Mouse (Mus musculus): ENCODE data around the gene Psmb9. TPM values are rescaled to one million over a fixed set of nuclear protein-coding genes. Genes with fewer than 3 reads are reported as not detected.
"Not testable (repeated sequence)": the region's sequence is repeated elsewhere in the genome, so short reads cannot be mapped to it uniquely, and the experiment has no call there.

The Psmb9 gene
- polyA plus RNA-seq (2015; fragmentation: Nextera tagmentation; extraction: Ambion mirVana): 10.6 and 11.2 TPM in 2 replicates

GRCm38 (mm10) chr17:34187261-34187916 lies at the start of gene Psmb9, which contains the start of gene Tap1:
TSS of gene Psmb9 (minus strand) at chr17:34187764.
TSS of gene Tap1 (plus strand) at chr17:34187553.
- Histone ChIP-seq H3K4me2 (peak within 1 kb of the TSS; percentile 90), H3K36me3 (replicated peaks) (no peaks in the 10 kb centered on the region), H3K4me1 (replicated peaks) (peaks cover 22% of the 10 kb centered on the region), H3K9me3 (replicated peaks) (no peaks in the 10 kb centered on the region), H3K9ac (peak within 1 kb of the TSS; percentile 61), H3K27me3 (peaks cover 26% of the 10 kb centered on the region), H3K27ac (replicated peaks) (peak within 1 kb of the TSS; percentile 67), H3K4me3 (replicated peaks) (peak within 1 kb of the TSS; percentile 66)
- ATAC-seq (ENCODE audit: insufficient read depth): peak; percentile 88
- WGBS (ENCODE audit: insufficient replicate concordance): under 1% methylated on average over 46 of the region's 46 CpGs

- H3K36me3 ChIP-seq (replicated peaks): no peaks in the 10 kb centered on the region
- H3K9me3 ChIP-seq (replicated peaks): no peaks in the 10 kb centered on the region
- no peak for ATAC-seq (ENCODE audit: insufficient read depth)
- H3K27me3 ChIP-seq: peaks cover 3% of the 10 kb centered on the region; the same call in 1 of the 2 replicates
- H3K4me3 ChIP-seq (replicated peaks): no peak overlapping the region
- no peak overlapping the region for H3K4me2 ChIP-seq
- no peak overlapping the region for H3K9ac ChIP-seq
- 0 out of 2 replicates have a peak, but pooled peaks cover 3% of the 10 kb centered on the region for H3K4me1 ChIP-seq (replicated peaks)
- H3K27ac ChIP-seq (replicated peaks): no peak overlapping the region
- WGBS (ENCODE audit: insufficient replicate concordance): 62% methylated on average over 5 of the region's 5 CpGs
Measured at GRCm38 (mm10) chr17:34236691-34237090, 49.1 kb upstream of the Psmb9 start.

GRCm38 (mm10) chr17:34234926-34235325 lies 47.4 kb upstream of the Psmb9 start:
- H3K36me3 ChIP-seq (replicated peaks): no peaks in the 10 kb centered on the region
- 0 out of 2 replicates have a peak, but pooled peaks have one; percentile 25 for ATAC-seq (ENCODE audit: insufficient read depth)
- WGBS (ENCODE audit: insufficient replicate concordance): 14% methylated on average over 9 of the region's 9 CpGs

GRCm38 (mm10) chr17:34232021-34232420 lies 44.5 kb upstream of the Psmb9 start:
- not testable (repeated sequence) for H3K4me1 ChIP-seq (replicated peaks); H3K36me3 ChIP-seq (replicated peaks); ATAC-seq (ENCODE audit: insufficient read depth); H3K27me3 ChIP-seq; H3K4me3 ChIP-seq (replicated peaks); H3K27ac ChIP-seq (replicated peaks); H3K9ac ChIP-seq; H3K4me2 ChIP-seq; H3K9me3 ChIP-seq (replicated peaks)
- WGBS (ENCODE audit: insufficient replicate concordance): 57% methylated on average over 7 of the region's 7 CpGs

More at GRCm38 (mm10) chr17:34234926-34235325, 47.4 kb upstream of the Psmb9 start:
- peaks cover 3% of the 10 kb centered on the region; the same call in 1 of the 2 replicates for H3K27me3 ChIP-seq
- no peak overlapping the region for H3K4me3 ChIP-seq (replicated peaks)
- H3K27ac ChIP-seq (replicated peaks): no peak overlapping the region
- no peak overlapping the region for H3K4me2 ChIP-seq
- no peak overlapping the region for H3K9ac ChIP-seq
- 0 out of 2 replicates have a peak, but pooled peaks cover 3% of the 10 kb centered on the region for H3K4me1 ChIP-seq (replicated peaks)
- H3K9me3 ChIP-seq (replicated peaks): no peaks in the 10 kb centered on the region

GRCm38 (mm10) chr17:34230971-34231370 lies 43.4 kb upstream of the Psmb9 start:
- not testable (repeated sequence) for H3K4me3 ChIP-seq (replicated peaks); H3K4me2 ChIP-seq; ATAC-seq (ENCODE audit: insufficient read depth); H3K27ac ChIP-seq (replicated peaks); H3K9me3 ChIP-seq (replicated peaks); H3K27me3 ChIP-seq; H3K36me3 ChIP-seq (replicated peaks); H3K9ac ChIP-seq; H3K4me1 ChIP-seq (replicated peaks)
- 82% methylated on average over 9 of the region's 9 CpGs for WGBS (ENCODE audit: insufficient replicate concordance)

GRCm38 (mm10) chr17:34225911-34226310 lies 38.3 kb upstream of the Psmb9 start:
- WGBS (ENCODE audit: insufficient replicate concordance): 93% methylated on average over 16 of the region's 23 CpGs
- not testable (repeated sequence) for ATAC-seq (ENCODE audit: insufficient read depth); H3K4me1 ChIP-seq (replicated peaks); H3K4me3 ChIP-seq (replicated peaks); H3K27ac ChIP-seq (replicated peaks); H3K36me3 ChIP-seq (replicated peaks); H3K9me3 ChIP-seq (replicated peaks); H3K4me2 ChIP-seq; H3K9ac ChIP-seq; H3K27me3 ChIP-seq

GRCm38 (mm10) chr17:34225426-34225825 lies 37.9 kb upstream of the Psmb9 start:
- H3K4me1 ChIP-seq (replicated peaks): no peaks in the 10 kb centered on the region
- no peak overlapping the region for H3K27ac ChIP-seq (replicated peaks)
- WGBS (ENCODE audit: insufficient replicate concordance): 83% methylated on average over 8 of the region's 8 CpGs
- no peaks in the 10 kb centered on the region for H3K9me3 ChIP-seq (replicated peaks)
- H3K36me3 ChIP-seq (replicated peaks): no peaks in the 10 kb centered on the region
- H3K27me3 ChIP-seq: no peaks in the 10 kb centered on the region
- ATAC-seq (ENCODE audit: insufficient read depth): no peak
- no peak overlapping the region for H3K4me3 ChIP-seq (replicated peaks)
- H3K9ac ChIP-seq: no peak overlapping the region
- H3K4me2 ChIP-seq: no peak overlapping the region

- ATAC-seq (ENCODE audit: insufficient read depth): no peak
- no peak overlapping the region for H3K4me3 ChIP-seq (replicated peaks)
- H3K36me3 ChIP-seq (replicated peaks): no peaks in the 10 kb centered on the region
- H3K27ac ChIP-seq (replicated peaks): no peak overlapping the region
- H3K4me1 ChIP-seq (replicated peaks): no peaks in the 10 kb centered on the region
- no peak overlapping the region for H3K4me2 ChIP-seq
- 82% methylated on average over 3 of the region's 3 CpGs for WGBS (ENCODE audit: insufficient replicate concordance)
- no peak overlapping the region for H3K9ac ChIP-seq
- H3K9me3 ChIP-seq (replicated peaks): no peaks in the 10 kb centered on the region
- no peaks in the 10 kb centered on the region for H3K27me3 ChIP-seq
Measured at GRCm38 (mm10) chr17:34224816-34225215, 37.3 kb upstream of the Psmb9 start.

GRCm38 (mm10) chr17:34220401-34220800 lies 32.8 kb upstream of the Psmb9 start:
- H3K36me3 ChIP-seq (replicated peaks); H3K27me3 ChIP-seq; H3K27ac ChIP-seq (replicated peaks); H3K4me2 ChIP-seq; H3K9me3 ChIP-seq (replicated peaks); H3K4me3 ChIP-seq (replicated peaks); H3K9ac ChIP-seq; H3K4me1 ChIP-seq (replicated peaks); ATAC-seq (ENCODE audit: insufficient read depth): not testable (repeated sequence)
- WGBS (ENCODE audit: insufficient replicate concordance): 91% methylated on average over 9 of the region's 16 CpGs

GRCm38 (mm10) chr17:34219801-34220200 lies 32.2 kb upstream of the Psmb9 start:
- H3K9me3 ChIP-seq (replicated peaks); ATAC-seq (ENCODE audit: insufficient read depth); H3K27me3 ChIP-seq; H3K9ac ChIP-seq; H3K4me3 ChIP-seq (replicated peaks); H3K4me1 ChIP-seq (replicated peaks); H3K36me3 ChIP-seq (replicated peaks); H3K4me2 ChIP-seq; H3K27ac ChIP-seq (replicated peaks): not testable (repeated sequence)
- WGBS (ENCODE audit: insufficient replicate concordance): 85% methylated on average over 5 of the region's 7 CpGs

- not testable (repeated sequence) for ATAC-seq (ENCODE audit: insufficient read depth); H3K4me2 ChIP-seq
- 78% methylated on average over 9 of the region's 11 CpGs for WGBS (ENCODE audit: insufficient replicate concordance)
Measured at GRCm38 (mm10) chr17:34219096-34219495, 31.5 kb upstream of the Psmb9 start.

GRCm38 (mm10) chr17:34218675-34219074 lies 31.1 kb upstream of the Psmb9 start:
- 79% methylated on average over 11 of the region's 11 CpGs for WGBS (ENCODE audit: insufficient replicate concordance)
- no peak overlapping the region for H3K4me2 ChIP-seq
- H3K27me3 ChIP-seq: peaks cover 4% of the 10 kb centered on the region; the same call in 1 of the 2 replicates
- no peak for ATAC-seq (ENCODE audit: insufficient read depth)
- no peak overlapping the region for H3K27ac ChIP-seq (replicated peaks)
- H3K36me3 ChIP-seq (replicated peaks): no peaks in the 10 kb centered on the region
- H3K4me3 ChIP-seq (replicated peaks): no peak overlapping the region
- no peak overlapping the region for H3K9ac ChIP-seq
- no peaks in the 10 kb centered on the region for H3K4me1 ChIP-seq (replicated peaks)
- H3K9me3 ChIP-seq (replicated peaks): no peaks in the 10 kb centered on the region

More at GRCm38 (mm10) chr17:34219096-34219495, 31.5 kb upstream of the Psmb9 start:
- not testable (repeated sequence) for H3K9me3 ChIP-seq (replicated peaks); H3K27ac ChIP-seq (replicated peaks); H3K36me3 ChIP-seq (replicated peaks); H3K9ac ChIP-seq; H3K4me1 ChIP-seq (replicated peaks); H3K4me3 ChIP-seq (replicated peaks); H3K27me3 ChIP-seq

Data from liver, embryonic 15.5 days (tissue).